Mouse (Mus musculus): ENCODE measurements around the gene Limk2. TPM values are rescaled to one million over a fixed set of nuclear protein-coding genes. Genes with fewer than 3 reads are reported as not detected.

Gene Limk2
- polyA plus RNA-seq, 1 experiment from 2014 or later, result 92.6 TPM

Other genes with a start within 250 kb of the Limk2 start
- 14.6 and 15.3 TPM in 2 replicates for gene Sfi1, start 215.7 kb downstream of the Limk2 start, polyA plus RNA-seq (2015; fragmentation: Nextera tagmentation; extraction: Ambion mirVana)
- 38.4 and 38.9 TPM in 2 replicates for gene Eif4enif1, start 206.8 kb downstream of the Limk2 start, polyA plus RNA-seq (2015; fragmentation: Nextera tagmentation; extraction: Ambion mirVana)
- 193 and 213 TPM in 2 replicates for gene Drg1, start 142.8 kb downstream of the Limk2 start, polyA plus RNA-seq (2015; fragmentation: Nextera tagmentation; extraction: Ambion mirVana)
- 26.1 and 26.5 TPM in 2 replicates for gene Patz1, start 120.3 kb downstream of the Limk2 start, polyA plus RNA-seq (2015; fragmentation: Nextera tagmentation; extraction: Ambion mirVana)
- 9.4 and 11.8 TPM in 2 replicates for gene Pik3ip1, start 78.8 kb downstream of the Limk2 start, polyA plus RNA-seq (2015; fragmentation: Nextera tagmentation; extraction: Ambion mirVana)
- gene Rnf185, start 43.2 kb upstream of the Limk2 start, polyA plus RNA-seq (2015; fragmentation: Nextera tagmentation; extraction: Ambion mirVana), result 30.7 and 31.4 TPM in 2 replicates
- gene Pla2g3, start 79.1 kb upstream of the Limk2 start, polyA plus RNA-seq (2015; fragmentation: Nextera tagmentation; extraction: Ambion mirVana), result 1.8 and 4.5 TPM in 2 replicates
- gene Inpp5j, start 95.6 kb upstream of the Limk2 start, polyA plus RNA-seq (2015; fragmentation: Nextera tagmentation; extraction: Ambion mirVana), result 3.4 and 3.5 TPM in 2 replicates
- 169 and 176 TPM in 2 replicates for gene Selenom, start 105.5 kb upstream of the Limk2 start, polyA plus RNA-seq (2015; fragmentation: Nextera tagmentation; extraction: Ambion mirVana)
- gene Smtn, start 131.4 kb upstream of the Limk2 start, polyA plus RNA-seq (2015; fragmentation: Nextera tagmentation; extraction: Ambion mirVana), result 122 and 128 TPM in 2 replicates
- gene Morc2a, start 240.0 kb upstream of the Limk2 start, polyA plus RNA-seq (2015; fragmentation: Nextera tagmentation; extraction: Ambion mirVana), result 23.4 and 25.4 TPM in 2 replicates

All from stomach, embryonic 16.5 days (tissue).